Mouse (Mus musculus): ENCODE measurements at regions not wholly inside any gene's neighbourhood (a gene's known extent, or its start where the extent isn't known, plus 50 kb on each side); places are given as distances from the start of the nearest gene placed in this dataset.
A peak's percentile ranks its signal among the peaks of the same experiment; 100 is the strongest.

GRCm38 (mm10) chr12:25785646-25786606 lies 629.1 kb downstream of the Rnf144a start:
- no peak for DNase-seq (ENCODE audit: low spot score in 2 of 2)

DNA sequence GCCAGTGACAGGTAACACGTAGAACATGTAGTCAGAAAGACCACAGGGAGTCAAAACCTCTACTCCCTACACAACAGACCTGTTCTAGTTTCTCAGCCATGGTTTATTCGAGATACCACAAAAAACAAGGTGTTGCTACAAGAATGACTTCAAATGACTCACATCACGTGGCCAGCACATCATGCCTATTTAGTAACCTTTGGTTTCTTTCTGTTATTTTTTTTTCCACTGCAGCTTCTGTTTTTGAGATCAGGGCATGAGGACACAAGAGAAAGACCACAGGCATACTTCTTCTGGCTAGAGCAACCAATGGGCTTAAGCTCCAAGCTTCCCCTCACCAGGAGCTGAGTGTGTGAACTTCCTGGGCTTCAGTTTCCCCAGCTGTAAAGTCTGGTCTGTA lies 630.7 kb downstream of the Rnf144a start:
- no peak for DNase-seq (ENCODE audit: low spot score in 2 of 2)

DNA sequence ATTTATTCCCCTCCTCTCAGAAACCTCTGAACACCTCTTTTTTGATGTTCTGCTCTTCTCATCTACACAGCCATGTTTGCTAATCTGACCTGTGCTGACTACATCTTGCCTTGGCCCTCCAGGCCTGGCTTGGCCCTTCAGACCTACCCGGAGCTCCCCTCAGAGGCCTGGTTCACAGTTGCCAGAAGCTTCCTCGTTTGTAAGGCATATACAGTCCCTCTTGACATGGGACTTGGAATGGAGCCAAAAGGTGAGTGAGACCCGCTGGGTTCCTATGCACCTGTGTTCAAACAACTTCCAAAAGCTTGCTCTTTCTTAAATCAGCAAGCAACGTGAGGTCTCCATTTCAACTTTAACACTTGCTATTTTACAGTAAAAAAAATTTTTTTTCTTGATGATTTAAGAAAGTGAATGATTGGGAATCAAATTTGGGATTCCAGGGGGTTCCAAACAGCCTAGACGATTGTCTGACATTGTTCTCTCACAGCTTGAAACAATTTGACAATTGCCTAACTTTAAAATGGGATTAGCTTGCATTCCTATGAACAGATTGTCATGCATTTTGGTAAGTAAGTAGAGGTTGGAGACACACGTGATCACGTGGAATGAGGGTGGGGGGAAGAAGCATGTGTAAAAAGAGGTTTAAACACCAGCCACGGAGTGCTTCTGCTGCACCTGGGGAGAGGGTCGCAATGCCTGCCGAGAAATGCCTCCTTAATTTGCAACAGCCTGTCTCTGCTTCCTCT lies 631.9 kb downstream of the Rnf144a start:
- no peak for DNase-seq (ENCODE audit: low spot score in 2 of 2)

GRCm38 (mm10) chr12:25771856-25772255 lies 643.2 kb downstream of the Rnf144a start:
- DNase-seq (ENCODE audit: low spot score in 2 of 2) = peak; percentile 14 to 47

GRCm38 (mm10) chr12:25768644-25769043 lies 646.4 kb downstream of the Rnf144a start:
- DNase-seq (ENCODE audit: low spot score in 2 of 2) = no peak

DNA sequence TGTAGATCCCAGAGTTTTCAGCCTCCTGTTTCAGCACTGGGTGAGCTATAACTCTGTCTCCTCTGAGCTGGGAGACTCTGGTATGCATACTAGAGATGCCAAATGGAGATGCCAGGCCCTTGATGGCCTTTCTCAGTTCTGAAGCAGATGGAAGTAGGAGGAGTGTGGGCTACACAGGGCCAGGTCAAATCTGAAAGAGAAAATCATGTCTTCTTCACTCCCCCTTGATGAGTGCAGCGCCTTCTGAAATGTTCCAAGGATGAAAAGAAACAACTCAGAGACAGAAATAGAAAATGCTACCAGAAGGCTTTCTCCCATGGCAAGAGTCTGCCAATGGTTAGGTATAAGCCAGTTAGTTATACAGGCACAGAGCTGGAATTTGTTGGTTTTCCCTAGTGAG lies 652.0 kb downstream of the Rnf144a start:
- DNase-seq (ENCODE audit: low spot score in 2 of 2) = no peak

DNA sequence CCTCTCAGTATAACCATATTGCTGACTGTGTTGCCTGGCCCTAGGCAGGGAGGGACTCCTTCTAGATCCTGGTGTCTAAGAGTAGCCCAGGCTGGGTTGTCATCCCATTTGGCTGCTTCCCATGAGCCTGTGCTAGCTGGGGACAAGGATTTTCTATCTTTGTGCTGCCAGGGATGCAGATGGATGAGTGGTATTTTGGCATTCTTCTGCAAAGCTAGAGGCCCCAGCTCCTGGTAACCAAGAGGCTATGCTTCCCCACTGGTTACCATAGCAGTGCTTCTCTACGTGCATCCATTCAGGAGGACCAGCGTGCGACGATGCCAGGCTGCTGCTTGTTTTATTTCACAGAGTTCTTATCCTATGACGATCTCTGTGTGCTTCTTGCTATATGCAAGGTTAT lies 658.0 kb downstream of the Rnf144a start:
- no peak for DNase-seq (ENCODE audit: low spot score in 2 of 2)

GRCm38 (mm10) chr12:25733801-25734200 lies 636.9 kb upstream of the Id2 start:
- DNase-seq (ENCODE audit: low spot score in 2 of 2) = no peak

DNA sequence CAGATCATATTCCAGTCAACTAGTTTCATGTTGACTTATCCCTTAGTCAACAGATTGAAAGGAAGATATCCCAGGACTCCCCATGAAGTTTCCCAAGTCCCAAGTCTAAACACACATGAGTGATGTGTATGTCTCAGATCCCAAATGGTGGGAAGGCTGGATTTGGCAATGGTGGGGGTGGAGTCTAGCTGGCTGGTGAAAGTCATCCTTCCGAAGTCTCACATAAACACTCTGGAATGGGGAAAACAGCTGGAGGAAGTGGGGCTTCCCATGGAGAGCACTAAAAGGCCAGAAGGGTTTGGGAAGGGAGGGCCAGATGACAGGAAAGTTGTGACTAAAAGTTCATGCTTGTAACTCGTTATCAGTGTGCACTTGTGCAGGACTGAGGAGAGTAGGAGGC lies 628.8 kb upstream of the Id2 start:
- DNase-seq (ENCODE audit: low spot score in 2 of 2) = peak; percentile 2 to 46

GRCm38 (mm10) chr12:25711186-25711585 lies 614.2 kb upstream of the Id2 start:
- DNase-seq (ENCODE audit: low spot score in 2 of 2) = no peak

- no peak for DNase-seq (ENCODE audit: low spot score in 2 of 2)
These were observed 606.1 kb upstream of the Id2 start for GRCm38 (mm10) chr12:25703023-25703400.

- DNase-seq (ENCODE audit: low spot score in 2 of 2) = no peak
These were observed 605.5 kb upstream of the Id2 start for GRCm38 (mm10) chr12:25702176-25703022.

GRCm38 (mm10) chr12:25687063-25687462 lies 590.1 kb upstream of the Id2 start:
- DNase-seq (ENCODE audit: low spot score in 2 of 2) = no peak

DNA sequence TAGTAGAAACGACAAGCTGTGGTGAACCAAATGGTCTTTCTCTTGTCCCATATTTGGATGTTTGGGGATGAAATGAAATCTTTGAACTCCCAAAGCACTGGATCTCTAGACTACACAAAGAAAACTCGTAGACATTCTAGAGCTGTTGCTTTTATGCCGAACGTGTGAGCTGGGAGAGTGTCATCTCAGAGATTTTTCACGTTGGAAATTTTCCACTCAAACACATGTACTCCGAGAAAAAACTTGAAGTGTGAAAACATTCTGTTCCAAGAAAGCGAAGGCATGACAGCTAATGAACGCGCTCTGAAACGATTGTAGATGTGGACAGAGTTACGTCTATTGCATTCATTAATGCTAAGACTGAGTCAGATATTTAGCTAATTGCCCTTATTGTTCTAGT lies 579.7 kb upstream of the Id2 start:
- no peak for DNase-seq (ENCODE audit: low spot score in 2 of 2)

DNA sequence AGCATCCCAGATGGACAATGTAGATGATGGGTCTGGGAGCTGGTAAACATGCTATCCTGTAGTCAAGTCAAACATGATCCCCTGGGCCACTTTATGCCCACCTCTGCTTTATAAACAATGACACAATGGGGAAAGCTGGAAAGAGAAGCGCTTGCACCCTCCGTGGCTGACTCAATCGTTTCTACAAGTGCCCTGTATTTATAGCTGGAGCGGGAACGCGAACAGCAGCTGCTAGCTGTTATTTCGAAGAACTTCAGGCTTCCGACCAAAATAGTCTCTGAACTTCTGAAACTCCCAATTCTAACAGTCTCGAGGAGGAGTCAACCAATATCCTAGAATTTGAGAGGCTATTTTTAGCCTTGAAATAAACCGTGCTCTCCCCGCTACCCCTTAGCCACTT lies 571.4 kb upstream of the Id2 start:
- no peak for DNase-seq (ENCODE audit: low spot score in 2 of 2)

DNA sequence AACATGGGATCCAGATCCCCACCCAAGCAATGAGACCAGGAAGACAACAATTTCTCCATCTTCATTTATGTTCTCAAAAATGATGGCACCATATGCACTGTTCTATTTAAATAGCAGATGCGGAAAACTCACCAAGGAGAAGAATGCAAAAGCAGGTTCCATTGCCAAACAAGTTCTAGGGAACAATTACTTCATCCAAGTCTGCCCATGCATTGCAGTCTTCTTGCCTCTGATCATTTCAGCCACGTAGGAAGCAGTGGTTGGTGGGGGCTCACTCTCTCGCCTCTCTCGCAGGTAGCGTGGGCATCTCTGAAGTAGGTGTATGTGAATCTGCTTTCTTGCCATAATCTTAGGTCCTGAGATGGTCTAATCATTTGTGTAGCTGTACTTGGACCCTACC lies 557.5 kb upstream of the Id2 start:
- DNase-seq (ENCODE audit: low spot score in 2 of 2) = no peak

GRCm38 (mm10) chr12:25650237-25650636 lies 553.3 kb upstream of the Id2 start:
- no peak for DNase-seq (ENCODE audit: low spot score in 2 of 2)

DNA sequence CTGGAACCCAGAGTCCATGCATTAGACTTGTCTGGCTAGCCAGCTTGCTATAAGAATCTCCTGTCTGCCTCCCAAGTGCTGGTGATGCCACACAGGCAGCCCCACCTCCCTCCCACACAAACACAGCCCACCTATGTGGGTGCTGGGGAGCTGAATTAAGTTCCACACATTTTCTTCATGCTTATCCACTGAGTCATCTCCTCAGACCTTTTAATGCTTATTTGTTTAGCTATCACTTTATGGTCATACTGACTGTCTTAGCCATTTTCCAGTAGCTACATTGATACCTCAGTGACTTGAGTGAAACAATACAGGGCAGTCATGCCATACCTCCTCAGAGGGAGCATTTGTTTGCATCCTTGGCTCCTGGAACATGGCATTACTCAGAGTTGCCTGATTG lies 531.1 kb upstream of the Id2 start:
- DNase-seq (ENCODE audit: low spot score in 2 of 2) = no peak

DNA sequence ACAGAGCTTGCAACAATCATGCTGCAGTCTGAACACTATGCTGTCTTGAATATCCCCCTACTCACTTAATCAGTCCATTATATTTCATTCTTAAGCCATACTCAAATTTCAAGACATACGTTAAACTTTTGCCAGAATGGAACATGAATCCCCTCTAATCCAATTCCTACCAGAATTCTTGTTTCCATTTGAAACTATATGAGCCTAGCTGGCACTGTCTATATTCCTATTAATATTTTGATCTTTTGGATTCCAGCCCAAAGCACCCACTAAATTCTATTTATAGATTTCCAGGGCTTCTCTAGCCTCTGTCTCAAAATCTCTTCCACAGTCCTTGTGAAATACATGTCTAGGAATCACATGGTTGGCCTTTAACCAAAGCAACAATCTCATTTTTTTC lies 528.9 kb upstream of the Id2 start:
- DNase-seq (ENCODE audit: low spot score in 2 of 2) = no peak

DNA sequence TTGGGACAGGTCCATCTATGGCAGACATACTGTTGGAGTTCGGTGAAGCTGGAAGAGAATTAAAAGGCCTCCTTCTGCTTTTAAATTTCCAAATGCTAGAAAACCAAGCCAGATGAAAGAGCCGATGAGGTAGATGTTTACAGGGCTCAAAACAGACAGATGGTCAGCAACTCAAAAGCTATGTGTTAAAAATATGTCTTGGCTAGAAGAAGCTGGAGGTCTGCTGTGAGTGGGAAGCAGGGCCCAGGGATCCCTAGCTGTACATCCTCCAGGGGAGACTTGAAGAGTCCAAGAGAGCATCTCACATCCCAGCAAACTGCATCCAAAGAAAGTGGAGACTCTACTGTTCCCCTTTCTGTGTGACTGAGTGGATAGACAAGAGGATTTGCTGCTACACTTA lies 526.5 kb upstream of the Id2 start:
- DNase-seq (ENCODE audit: low spot score in 2 of 2) = no peak

GRCm38 (mm10) chr12:25621142-25621541 lies 524.2 kb upstream of the Id2 start:
- no peak for DNase-seq (ENCODE audit: low spot score in 2 of 2)

- no peak for DNase-seq (ENCODE audit: low spot score in 2 of 2)
These were observed 520.6 kb upstream of the Id2 start for GRCm38 (mm10) chr12:25617521-25617920.

All from heart, adult 9 months (tissue).